Mouse (Mus musculus) intestine, postnatal 0 days (tissue): ENCODE measurements at regions not wholly inside any gene's neighbourhood (a gene's known extent, or its start where the extent isn't known, plus 50 kb on each side); places are given as distances from the start of the nearest gene placed in this dataset.

Source experiments
- ATAC-seq: fragments of 200-750 bp; cut with Nextera tagmentation; 2 replicates; pipeline ENCODE4 v1.8.0; 2017; ENCODE audit warnings: mild to moderate bottlenecking, moderate TSS enrichment, moderate library complexity
- H3K27ac ChIP-seq: fragments of 300-500 bp; sonication (generic); 2 replicates; pipeline ENCODE4 v1.5.1; 2014; ENCODE audit warnings: mild to moderate bottlenecking, low read depth, low read length, moderate library complexity
- H3K27me3 ChIP-seq: fragments of 300-500 bp; sonication (generic); replicated peaks from 2 replicates; pipeline ENCODE4 v1.6.1; 2014; ENCODE audit warnings: low read length, mixed read lengths; ENCODE audit not compliant: control insufficient read depth, insufficient read depth
- H3K36me3 ChIP-seq: fragments of 300-500 bp; sonication (generic); 2 replicates; pipeline ENCODE4 v1.6.1; 2014; ENCODE audit warnings: mild to moderate bottlenecking, moderate library complexity; ENCODE audit not compliant: control insufficient read depth, insufficient read depth
- H3K4me1 ChIP-seq: fragments of 300-500 bp; sonication (generic); replicated peaks from 2 replicates; pipeline ENCODE4 v1.6.1; 2014; ENCODE audit warnings: antibody characterized with exemption, low read length, mixed read lengths; ENCODE audit not compliant: control insufficient read depth, insufficient read depth
- H3K4me2 ChIP-seq: fragments of 300-500 bp; sonication (generic); replicated peaks from 2 replicates; pipeline ENCODE4 v1.6.1; 2014; ENCODE audit warnings: low read depth, mild to moderate bottlenecking, moderate library complexity
- H3K4me3 ChIP-seq: fragments of 300-500 bp; sonication (generic); 2 replicates; pipeline ENCODE4 v1.5.1; 2014; ENCODE audit warnings: low read depth, low read length
- H3K9ac ChIP-seq: fragments of 300-500 bp; sonication (generic); 2 replicates; pipeline ENCODE4 v1.6.1; 2014; ENCODE audit warnings: mild to moderate bottlenecking, low read depth, low read length
- H3K9me3 ChIP-seq: fragments of 300-500 bp; sonication (generic); 2 replicates; pipeline ENCODE4 v1.6.1; 2016; ENCODE audit warnings: mixed run types; ENCODE audit not compliant: control insufficient read depth
- CTCF ChIP-seq: sonication (generic); IDR thresholded peaks from 2 replicates; pipeline ENCODE4 v1.5.1; 2016; ENCODE audit warnings: low read depth, mild to moderate bottlenecking, control low read depth, antibody characterized with exemption, moderate library complexity
- WGBS: fragments of 180-500 bp; shearing (Covaris S2); extraction: QIAGEN DNeasy Blood & Tissue Kit; methylation state at CpG from one replicate; pipeline ENCODE4 v1.1.7; 2014; 5-methylcytosine and 5-hydroxymethylcytosine counted together

DNA sequence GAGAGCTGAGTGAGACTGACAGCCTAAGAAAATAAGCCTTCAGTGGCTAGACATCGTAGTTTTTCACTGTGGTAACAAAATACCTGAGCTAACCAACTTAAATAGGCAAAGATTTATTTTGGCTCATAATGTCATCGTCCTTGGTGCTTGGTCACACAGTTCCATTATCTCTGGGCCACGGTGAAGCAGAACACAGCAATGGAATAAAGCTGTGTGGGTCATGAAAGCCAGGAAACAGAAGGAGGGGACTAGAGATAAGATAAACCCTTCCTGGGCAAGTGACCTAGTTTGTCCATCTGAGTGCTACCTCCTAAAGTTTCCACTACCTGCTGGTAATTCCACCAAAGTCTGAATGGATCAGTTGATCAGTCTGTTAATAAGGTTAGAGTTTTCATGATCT lies 134.8 kb upstream of the Gm5129 start:
- WGBS, result 50% methylated on average over 3 of the region's 3 CpGs
- no peak for ATAC-seq
- H3K27ac ChIP-seq, result no peak overlapping the region

DNA sequence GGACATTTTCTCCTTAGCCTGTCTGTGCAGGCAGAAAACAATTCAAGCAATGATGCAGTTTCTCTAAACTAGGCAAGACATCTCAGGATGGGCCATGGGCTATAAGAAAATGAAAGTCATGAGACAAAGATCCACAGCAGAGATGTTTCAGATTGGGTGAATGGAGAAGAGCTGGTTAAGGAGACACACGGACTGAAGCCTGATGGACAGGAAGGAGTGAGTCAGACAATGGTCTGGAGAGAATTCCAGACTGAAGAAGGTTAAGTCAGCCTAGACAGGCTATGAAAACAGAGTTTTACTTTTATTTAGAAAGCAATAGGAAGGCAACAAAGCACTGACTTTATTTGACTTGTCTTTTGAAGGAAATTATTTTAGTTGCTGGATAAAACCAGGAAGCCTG lies 137.5 kb upstream of the Il6 start:
- H3K4me2 ChIP-seq, result no peak overlapping the region
- H3K36me3 ChIP-seq, result no peaks in the 10 kb centered on the region
- no peak overlapping the region for H3K4me3 ChIP-seq
- WGBS, result 59% methylated on average over 1 of the region's 1 CpGs
- no peak for ATAC-seq
- TF ChIP-seq CTCF, result no peak
- H3K9me3 ChIP-seq, result no peaks in the 10 kb centered on the region
- H3K27ac ChIP-seq, result no peak overlapping the region
- H3K27me3 ChIP-seq, result no peaks in the 10 kb centered on the region
- no peaks in the 10 kb centered on the region for H3K4me1 ChIP-seq
- H3K9ac ChIP-seq, result no peak overlapping the region

More for the DNA sequence above, 134.8 kb upstream of the Gm5129 start:
- Histone ChIP-seq H3K9me3 (no peaks in the 10 kb centered on the region), H3K4me3 (no peak overlapping the region), H3K9ac (no peak overlapping the region), H3K4me2 (no peak overlapping the region), H3K4me1 (no peaks in the 10 kb centered on the region), H3K27me3 (no peaks in the 10 kb centered on the region; the same call in 1 of the 2 replicates), H3K36me3 (no peaks in the 10 kb centered on the region)
- no peak for TF ChIP-seq CTCF

DNA sequence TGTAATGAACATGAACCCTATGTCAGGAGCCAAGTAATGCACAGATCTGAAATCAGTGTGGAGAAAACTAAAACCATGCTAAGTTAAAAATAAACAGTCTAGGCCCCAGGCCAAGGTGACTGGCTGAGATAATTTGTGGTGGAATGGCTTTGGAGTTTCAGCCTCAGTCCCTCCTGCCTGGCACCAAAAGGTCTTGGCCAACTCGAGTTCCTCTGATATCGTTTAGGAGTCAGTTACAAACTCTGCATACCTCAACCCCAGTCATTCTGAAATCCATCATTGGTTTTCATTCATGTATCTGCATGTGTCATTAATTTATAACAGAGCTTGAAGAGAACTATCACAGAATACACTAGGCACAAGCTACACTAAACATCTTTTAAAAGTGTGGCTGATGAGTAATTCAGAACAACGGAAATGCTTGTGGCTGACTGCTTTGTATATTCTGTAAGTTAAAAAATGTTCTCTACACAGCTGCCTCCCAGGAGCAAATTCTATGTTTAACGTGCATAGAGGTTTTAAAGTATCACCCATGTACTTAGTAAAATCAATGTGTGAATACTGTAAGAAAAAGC lies 125.6 kb upstream of the Il6 start:
- no peak overlapping the region for H3K27ac ChIP-seq
- no peak overlapping the region for H3K4me2 ChIP-seq
- H3K27me3 ChIP-seq, result no peaks in the 10 kb centered on the region
- no peak overlapping the region for H3K9ac ChIP-seq
- no peak for ATAC-seq
- H3K4me3 ChIP-seq, result no peak overlapping the region
- TF ChIP-seq CTCF, result no peak
- H3K36me3 ChIP-seq, result no peaks in the 10 kb centered on the region
- H3K9me3 ChIP-seq, result no peaks in the 10 kb centered on the region
- WGBS, result 66% methylated on average over 4 of the region's 4 CpGs
- no peaks in the 10 kb centered on the region for H3K4me1 ChIP-seq

DNA sequence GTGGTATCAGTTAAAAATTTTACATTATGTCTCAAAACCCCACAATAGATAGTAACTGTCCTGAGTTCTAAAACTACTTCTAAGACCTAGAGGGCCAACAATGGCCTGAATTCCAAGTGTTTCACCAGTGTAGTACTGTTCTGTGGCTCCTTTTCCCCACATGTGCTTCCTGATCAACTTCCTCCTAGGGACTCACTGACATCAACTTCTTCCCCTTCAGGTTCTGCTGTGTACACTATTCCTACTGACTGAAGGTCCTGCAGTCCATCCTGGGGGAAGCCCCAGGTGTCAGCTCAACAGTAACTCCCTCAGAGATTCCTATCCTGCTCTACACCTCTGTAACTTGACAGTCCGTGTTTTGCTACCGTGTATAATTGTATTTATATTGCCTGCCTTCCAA lies 120.6 kb upstream of the Il6 start:
- H3K36me3 ChIP-seq, result no peaks in the 10 kb centered on the region
- no peak overlapping the region for H3K9ac ChIP-seq
- no peaks in the 10 kb centered on the region for H3K9me3 ChIP-seq
- no peak for TF ChIP-seq CTCF
- H3K27ac ChIP-seq, result no peak overlapping the region
- H3K4me3 ChIP-seq, result no peak overlapping the region
- no peak overlapping the region for H3K4me2 ChIP-seq
- H3K4me1 ChIP-seq, result peaks cover 9% of the 10 kb centered on the region; the same call in 1 of the 2 replicates
- H3K27me3 ChIP-seq, result no peaks in the 10 kb centered on the region
- ATAC-seq, result no peak
- 67% methylated on average over 2 of the region's 2 CpGs for WGBS

DNA sequence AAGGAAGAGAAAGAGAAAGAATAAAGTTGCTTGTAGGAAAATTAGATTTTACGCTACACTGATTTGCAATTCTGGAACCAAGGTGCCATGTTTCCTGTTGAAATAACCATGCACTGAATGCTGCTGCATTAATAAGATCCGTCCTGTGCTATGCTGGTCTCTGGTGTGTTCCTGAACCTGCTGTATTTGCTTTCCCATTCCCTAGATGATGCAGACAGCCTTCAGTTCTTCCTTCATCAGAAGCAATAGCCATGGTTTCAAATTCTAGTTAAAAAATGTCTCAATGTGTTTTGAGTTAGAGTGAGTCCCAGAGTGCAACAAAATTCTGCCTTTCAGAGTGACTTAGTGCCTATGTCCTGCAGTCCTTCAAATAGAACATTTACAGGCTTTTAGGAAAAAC lies 120.1 kb upstream of the Il6 start:
- Histone ChIP-seq H3K4me1 (peaks cover 9% of the 10 kb centered on the region; the same call in 1 of the 2 replicates), H3K27me3 (no peaks in the 10 kb centered on the region), H3K9ac (no peak overlapping the region), H3K4me2 (no peak overlapping the region), H3K9me3 (no peaks in the 10 kb centered on the region), H3K27ac (no peak overlapping the region), H3K4me3 (no peak overlapping the region), H3K36me3 (no peaks in the 10 kb centered on the region)
- 91% methylated on average over 2 of the region's 2 CpGs for WGBS
- no peak for ATAC-seq
- no peak for TF ChIP-seq CTCF

DNA sequence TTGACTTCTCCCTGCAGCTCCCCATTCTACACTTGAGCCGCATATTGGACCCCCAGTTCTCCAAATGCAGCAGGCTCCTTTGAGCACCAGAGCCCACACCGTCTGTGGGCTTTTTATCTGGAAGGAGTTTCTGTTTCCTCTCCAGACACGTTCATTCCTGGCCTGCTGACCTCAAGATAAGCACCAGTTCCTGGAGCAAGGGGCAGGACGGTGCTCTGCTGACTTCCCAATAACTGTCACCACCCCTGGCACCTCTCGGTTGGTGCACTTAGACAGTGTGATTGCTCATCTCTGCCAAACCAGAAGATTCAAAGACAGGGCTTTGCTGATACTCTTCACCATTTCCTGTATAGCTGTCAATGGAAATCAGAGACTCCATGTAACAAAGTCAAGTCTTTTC lies 119.1 kb upstream of the Il6 start:
- H3K27me3 ChIP-seq, result no peaks in the 10 kb centered on the region
- no peak for TF ChIP-seq CTCF
- H3K27ac ChIP-seq, result no peak overlapping the region
- H3K9me3 ChIP-seq, result no peaks in the 10 kb centered on the region
- H3K36me3 ChIP-seq, result no peaks in the 10 kb centered on the region
- H3K4me3 ChIP-seq, result no peak overlapping the region
- no peak overlapping the region for H3K4me2 ChIP-seq
- peaks cover 9% of the 10 kb centered on the region; the same call in 1 of the 2 replicates for H3K4me1 ChIP-seq
- WGBS, result 21% methylated on average over 5 of the region's 5 CpGs
- no peak for ATAC-seq
- no peak overlapping the region for H3K9ac ChIP-seq
